Mouse (Mus musculus) fibroblast of lung, adult 2 months (primary cell): ENCODE measurements around the gene Spred1.
A peak's percentile ranks its signal among the peaks of the same experiment; 100 is the strongest.
"Not testable (repeated sequence)": the region's sequence is repeated elsewhere in the genome, so short reads cannot be mapped to it uniquely, and the experiment has no call there.

Source experiments
- DNase-seq: peaks from one replicate; pipeline ENCODE4 v3.0.0-alpha.2; 2011; ENCODE audit warnings: low read depth

The Spred1 gene

DNA sequence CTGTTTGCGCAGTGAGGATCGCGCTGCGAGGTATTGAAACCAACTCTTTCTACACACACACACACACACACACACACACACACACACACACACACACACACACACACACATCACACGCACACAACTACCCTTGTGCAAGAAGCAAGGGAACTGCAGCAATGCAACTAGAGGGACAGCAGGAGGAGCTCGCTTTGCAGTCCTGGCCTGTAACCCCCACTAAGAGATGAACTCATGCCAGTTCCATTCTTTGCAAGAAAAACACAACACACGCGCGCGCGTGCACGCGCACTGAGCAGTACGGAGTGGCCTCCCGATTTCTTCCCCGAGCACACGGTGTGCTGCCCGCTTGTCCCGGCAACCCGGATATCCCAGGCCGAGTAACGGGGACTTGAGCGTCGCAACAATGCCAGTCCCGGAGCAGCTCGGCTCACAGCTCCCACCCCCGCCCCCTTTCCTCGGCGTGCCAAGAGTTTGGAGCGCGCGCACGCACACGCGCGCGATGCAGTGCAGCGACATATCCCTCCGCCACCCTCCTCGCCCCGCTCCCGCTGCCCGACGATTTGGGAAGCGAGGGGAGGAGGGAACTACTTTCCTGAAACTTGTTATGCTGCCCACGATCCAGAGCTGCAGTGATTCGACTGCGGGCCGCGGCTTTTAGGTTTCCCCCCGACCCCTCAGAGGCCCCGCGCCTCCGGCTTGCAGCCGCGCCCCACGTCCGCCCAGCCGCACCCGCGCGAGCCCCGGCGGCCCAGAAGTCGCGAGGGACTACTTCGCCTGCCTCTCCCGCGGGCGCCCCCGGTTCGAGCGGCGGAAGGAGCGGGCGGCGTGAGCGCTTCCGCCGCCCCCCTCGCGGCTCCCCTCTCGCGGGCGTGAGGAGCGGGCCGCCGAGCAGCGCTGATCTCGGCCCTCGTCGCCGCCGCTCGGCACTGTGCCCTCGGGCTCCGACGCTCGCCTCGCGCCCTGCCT is 645 bp upstream of the Spred1 start:
- peak; percentile 81 for DNase-seq

DNA sequence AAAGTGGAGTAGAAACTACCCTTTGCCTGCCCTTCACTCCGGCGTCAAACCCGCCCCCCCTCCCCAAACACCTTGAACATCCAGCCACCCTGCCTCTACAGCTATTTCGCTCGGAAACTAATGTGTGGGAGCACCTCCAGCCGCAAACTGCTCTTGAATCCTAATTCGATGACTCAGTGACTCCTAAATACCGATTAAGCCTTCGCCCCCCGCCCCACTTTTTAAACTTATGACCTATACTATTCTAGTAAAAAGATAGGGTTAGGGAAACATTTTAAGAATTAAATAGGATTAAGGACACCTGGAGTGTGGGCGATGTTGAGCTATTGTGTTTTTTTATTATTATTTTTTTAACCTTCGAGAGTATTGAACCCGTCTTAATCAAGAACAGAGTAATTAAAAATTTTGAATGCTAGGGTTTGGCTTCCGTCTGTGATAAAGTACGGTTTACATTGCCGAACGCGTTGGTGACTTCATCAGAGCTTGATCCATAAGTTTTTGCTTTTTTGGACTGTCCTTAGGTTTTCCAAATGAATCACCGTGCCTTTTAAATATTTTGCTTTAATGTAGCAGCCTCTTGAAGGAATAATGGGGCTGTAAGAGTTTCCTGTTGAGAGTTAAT is 921 bp downstream of the Spred1 start:
- no peak for DNase-seq

DNA sequence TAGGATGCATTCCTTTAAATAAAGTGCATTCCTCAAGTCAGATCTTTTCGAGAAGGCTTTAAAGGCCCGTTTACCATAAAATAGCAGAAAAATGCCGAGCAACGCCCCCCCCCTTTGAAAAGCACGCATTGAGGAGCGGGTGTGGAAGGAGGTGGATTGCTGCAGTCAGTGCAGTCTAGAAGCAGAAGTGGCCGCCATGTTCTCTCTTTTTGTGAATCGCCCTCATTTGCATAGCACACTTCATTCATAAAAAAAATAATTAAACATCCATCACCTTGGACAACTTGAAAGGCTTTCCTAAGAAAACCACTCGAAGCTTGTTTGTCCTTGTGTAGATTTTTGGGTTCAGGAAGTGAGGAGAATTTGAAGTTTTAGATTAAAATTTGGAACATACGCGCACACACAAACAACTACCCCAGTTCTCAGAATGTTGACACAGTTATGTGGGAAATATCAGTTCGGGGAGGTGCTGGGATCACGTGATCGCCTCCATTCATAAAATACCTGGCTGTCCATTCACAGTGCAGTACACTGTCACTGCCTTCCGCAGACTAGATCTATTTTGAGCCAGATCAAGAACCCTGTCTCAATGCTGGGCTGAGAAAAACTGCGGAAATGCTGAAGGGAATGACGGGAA is 1.6 kb downstream of the Spred1 start:
- peak; percentile 69 for DNase-seq

DNA sequence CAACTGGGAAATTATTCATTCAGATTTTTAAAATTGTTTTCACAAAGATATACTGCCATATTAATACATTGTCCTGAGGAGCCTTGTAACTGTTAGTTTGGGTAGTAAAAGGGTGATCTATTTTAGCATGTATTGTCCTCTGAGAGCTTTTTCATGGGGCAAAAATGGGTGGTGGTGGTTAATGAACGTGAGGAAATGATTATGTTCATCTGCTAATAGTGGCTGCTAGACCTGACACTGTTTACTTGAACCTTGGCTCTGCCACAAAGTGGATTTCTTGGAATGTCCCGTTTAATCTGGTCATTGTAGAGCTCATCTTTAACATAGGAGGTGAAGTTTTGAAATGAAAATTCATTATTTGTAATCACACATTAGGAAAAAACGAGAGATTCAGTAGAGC is 2.5 kb downstream of the Spred1 start:
- DNase-seq, result no peak

DNA sequence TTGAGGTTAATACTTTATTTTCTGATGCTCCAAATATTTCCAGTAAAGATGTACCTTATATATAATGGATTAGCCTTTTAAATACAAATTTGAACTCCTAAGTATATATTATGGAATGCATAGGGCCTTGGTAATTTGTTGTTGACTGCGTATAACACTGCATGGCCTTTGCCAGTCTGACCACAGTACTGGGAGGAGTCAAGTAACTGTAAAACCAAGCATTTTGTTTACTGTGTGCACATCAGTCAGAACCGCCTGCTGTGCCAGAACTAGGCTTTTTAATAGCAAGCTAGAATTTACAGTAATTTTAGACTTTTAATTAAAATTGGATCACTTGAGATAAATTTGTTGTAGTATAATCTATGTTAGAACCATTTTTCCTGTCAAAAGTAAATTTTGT is 3.7 kb downstream of the Spred1 start:
- DNase-seq, result no peak

DNA sequence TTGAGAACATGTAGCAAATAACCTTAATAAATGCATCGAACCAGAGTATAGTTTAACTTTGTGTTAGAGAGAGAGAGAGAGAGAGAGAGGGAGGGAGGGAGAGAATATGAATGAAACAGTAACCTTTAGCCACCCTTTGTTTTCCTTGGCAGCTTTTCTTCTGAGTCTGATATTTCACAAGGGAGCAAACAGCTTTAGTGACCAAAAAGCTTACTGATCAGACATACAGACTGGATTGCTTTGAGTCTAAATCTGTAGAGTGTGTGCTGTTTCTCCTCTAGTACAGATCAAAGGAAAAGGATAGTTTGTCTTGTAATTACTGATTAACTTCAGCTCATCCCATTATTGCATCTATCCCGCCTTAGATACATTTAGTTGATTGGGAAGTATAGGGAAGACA is 8.0 kb downstream of the Spred1 start:
- DNase-seq, result no peak

DNA sequence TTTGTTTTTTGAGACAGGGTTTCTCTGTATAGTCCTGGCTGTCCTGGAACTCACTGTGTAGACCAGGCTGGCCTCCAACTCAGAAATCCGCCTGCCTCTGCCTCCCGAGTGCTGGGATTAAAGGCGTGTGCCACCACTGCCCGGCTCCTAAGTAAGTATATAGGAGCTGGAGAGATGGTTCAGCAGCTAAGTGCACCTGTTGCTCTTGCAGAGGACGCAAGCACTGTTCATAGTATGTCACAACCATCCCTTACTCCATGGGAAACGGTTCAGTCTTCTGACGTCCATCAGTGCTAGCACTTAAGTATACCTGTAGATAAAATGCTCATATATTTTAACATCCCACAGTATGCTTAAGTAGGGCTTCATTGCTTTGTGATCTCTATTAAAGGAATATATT is 9.9 kb downstream of the Spred1 start:
- not testable (repeated sequence) for DNase-seq

DNA sequence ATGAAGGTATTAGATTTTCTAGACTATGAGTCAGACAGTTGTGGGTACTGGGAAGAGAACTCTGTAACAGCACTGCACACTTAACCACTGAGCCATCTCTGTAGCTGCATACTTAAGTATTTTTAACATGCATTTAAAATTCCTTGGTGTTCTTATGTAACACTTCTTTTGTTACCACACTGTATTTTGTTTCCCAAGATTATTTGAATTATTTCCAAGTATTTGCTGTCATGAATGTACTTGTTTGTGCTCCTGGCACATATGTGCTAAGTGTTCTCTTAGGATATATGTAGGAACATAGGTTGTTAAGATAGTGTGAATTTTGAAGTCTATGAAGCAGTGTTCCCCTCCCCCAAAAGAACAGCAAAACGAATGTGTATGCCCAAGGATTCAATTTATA is 10.7 kb downstream of the Spred1 start:
- no peak for DNase-seq

DNA sequence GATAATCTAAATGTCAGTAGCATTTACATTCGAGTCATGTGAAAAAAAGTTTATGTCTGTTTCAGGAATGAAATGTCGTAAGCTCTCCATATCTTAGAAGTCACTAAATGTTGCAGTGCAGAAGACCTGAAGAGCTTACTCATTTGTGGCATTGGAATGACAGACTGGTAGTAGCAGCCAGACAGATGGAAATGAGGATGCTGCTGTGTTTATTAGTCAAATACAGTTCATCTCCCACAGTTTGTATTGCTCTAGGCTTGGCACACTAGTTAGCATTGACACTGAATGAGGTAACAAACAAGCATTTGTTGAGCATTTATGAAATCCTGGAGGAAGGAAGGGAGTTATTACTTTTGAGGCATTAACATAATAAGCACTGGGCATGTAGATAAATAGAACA is 12.4 kb downstream of the Spred1 start:
- no peak for DNase-seq

DNA sequence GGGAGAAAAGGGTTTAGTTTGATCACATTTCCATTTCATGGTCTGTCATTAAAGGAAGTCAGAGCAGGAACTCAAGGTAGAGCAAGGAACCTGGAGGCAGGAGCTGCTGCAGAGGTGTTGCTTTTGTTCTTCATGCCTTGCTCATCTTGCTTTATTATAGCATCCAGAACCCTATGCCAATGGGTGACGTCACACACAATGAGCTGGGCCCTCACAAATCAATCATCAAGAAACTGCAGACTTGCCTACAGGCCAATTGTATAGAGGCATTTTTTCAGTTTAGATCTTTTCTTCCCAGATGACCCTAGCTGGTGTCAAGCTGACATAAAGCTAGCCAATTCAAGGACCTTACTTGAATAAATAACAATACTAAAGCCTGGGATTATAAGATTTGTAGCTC is 16.6 kb downstream of the Spred1 start:
- DNase-seq, result no peak

DNA sequence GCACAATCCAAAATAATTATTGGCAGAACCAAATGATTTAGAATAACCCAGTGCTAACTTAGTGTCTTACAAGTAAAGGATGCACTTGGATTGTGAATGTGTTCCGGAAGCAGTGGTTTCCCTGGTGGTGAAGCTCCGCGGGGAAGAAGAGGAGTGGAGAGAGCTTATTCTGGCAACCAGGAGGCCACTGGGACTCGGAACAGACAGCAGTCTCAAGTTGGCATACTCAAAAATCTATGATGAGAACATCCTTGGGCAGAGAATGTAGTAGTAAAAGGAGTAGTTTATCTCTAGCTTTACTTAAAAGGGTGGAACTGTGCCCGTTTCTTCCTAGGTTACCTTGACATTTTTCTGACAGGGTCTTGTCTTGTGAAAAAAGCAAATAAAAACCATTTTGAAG is 17.8 kb downstream of the Spred1 start:
- no peak for DNase-seq

DNA sequence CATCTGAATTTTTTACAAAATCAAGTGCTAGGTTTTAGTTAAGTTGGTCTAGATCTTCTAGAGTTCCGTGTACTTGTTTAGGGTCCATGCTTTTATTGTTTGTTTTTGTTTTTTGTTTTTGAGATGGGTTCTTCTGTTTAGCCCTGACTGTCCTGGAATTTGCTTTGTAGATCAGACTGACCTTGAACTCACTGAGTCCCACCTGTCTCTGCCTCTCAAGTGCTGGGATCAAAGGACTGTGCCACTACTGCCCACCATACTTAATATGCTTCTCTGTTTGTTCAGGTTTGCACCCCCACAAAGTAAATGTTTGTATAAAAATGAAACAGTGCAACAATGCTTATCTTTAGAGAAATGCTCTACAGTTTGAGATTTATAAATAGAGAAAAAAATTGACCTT is 18.8 kb downstream of the Spred1 start:
- DNase-seq, result no peak

DNA sequence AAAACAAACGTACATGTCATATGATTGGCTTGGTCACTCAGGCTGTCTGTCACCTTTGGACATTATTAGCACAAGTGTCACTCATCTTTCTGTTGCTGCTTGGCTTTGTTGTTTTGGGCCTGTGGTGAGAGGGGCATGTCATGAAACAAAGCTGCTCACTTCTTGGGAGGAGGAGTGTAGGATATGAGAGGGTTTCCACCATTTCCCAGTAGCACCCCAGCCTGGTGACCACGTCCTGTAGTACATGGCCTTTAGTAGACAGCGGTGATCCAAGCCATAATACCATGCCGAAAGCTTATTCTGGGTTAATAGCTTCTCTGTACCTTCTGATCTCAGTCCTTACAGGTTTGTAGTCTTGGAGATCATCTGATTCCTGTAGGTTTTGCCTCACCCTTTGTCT is 21.9 kb downstream of the Spred1 start:
- no peak for DNase-seq

DNA sequence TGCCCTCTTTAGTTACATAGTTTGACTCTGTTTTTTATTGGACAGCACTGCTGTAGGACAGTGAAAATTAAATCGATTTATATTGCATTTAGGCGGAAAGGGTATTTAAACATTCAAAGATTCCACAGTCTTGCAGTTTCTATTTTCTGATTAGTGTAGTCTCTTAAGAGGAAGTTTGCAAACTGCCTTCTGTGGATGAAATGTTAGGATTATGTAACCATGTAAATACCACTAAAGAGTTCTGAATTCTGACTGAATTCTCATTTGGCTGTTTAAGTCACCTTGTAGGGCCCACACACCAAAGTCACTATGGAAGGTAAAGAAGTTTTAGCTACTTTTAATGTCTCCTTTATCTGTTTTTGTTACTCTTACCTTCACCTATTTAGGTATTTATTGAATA is 24.9 kb downstream of the Spred1 start:
- DNase-seq, result no peak

DNA sequence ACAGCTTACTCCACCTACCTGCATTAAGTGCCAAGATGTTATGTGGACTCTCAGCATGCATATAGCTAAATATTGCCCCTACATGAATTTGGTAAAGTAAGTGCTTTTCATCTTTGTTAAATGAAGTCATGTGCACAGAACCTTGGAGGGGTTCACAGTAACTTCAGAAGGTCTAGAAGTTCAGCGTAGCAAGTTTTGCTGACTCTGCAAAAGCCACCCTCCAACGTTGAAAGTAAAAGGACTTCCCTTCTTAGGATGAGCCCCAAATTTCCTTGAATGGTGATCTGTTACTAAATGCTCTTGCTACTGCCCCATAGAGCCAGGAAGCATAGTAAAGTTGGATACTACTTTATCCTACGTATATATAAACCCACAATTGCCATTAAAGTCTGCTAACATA is 25.4 kb downstream of the Spred1 start:
- DNase-seq, result no peak

DNA sequence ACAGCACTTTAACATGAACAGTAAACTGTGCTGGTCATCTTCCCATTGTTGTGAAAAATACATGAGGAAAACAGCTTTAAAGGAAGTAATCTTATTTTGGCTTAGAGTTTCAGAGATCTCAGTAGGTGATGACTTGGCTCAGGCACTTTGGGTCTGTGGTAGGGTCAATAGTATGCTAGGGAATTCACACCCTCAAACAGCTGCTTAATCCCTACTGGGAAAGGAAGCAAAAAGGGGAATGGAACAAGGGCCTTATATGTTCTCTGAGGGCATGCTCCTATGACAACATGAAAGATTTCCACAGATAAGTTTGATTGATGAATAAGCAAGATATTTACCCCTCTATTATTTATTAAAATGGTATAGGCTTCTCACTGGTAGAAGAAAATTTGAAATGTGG is 31.0 kb downstream of the Spred1 start:
- no peak for DNase-seq

DNA sequence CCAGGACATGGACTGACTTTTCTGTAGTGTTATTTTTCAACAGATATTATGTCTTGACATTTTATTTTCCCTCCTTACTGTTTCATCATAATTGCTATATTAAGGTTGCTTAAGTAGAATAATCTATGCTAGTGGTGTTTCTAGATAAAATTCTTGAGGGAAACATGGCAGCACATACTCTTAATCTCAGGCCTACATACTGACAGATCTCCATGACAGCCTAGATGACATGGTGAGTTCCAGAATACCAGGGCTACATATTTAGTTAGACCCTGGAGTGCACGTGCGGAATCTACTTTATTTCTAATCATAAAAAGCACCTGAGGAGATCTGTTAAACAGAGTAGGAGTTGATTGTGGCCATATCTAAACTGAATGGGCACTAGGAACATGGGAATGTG is 47.2 kb downstream of the Spred1 start:
- DNase-seq, result no peak

DNA sequence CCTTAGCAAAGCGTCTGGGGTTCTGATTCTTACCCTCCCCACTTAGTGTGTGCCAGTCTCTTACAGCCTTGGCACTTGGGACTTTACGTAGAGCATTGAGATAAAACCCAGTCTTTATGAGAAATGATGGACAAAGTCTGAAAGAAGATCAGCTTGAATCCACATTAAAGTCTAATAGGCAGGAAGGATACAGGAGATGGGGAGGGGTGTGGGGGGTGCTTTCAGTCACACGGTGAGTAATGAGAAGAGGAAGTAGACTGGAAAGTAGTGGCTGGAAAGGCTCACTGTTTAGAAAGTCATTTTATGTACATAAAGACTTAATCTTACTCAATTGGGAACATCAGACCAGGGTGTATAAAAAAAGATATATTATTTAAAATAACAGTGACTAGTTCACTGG is 47.9 kb downstream of the Spred1 start:
- DNase-seq, result no peak

DNA sequence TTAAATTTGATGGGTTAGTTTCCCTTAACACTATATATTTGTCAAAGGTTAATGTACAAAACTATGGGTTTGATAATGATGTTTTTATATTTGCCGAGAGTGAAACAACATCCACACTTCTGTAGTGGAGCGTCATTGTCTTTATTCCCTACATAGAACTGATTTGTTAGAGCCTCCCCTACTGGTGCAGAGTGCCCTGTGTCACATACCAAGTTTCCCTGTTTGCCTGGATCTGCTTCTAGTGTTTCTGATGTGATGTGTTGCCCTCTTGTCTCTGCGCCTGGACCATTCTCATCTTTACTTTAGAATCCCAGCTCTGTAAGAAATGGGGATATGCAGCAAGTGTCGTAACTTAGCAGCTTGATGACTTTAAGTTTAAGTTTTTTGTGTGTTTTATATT is 51.8 kb downstream of the Spred1 start:
- no peak for DNase-seq

DNA sequence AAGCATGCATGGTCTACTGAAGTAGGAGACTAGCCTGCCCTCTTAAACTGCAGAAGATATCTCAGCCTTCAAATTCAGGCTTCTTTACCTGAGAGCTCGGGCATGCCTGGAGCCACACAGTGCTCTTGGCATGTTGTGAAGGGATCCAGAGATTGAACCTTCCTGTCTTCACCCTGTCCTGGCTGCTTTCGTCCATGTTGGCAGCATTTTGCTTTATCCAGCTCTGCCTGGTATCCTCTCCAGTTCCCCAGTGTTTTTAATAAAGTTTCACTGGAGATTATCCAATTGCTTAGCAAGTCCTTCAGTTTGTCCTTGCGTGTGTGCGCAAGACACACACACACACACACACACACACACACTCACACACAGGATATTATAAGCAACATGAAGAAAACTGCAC is 54.9 kb downstream of the Spred1 start:
- DNase-seq, result no peak

DNA sequence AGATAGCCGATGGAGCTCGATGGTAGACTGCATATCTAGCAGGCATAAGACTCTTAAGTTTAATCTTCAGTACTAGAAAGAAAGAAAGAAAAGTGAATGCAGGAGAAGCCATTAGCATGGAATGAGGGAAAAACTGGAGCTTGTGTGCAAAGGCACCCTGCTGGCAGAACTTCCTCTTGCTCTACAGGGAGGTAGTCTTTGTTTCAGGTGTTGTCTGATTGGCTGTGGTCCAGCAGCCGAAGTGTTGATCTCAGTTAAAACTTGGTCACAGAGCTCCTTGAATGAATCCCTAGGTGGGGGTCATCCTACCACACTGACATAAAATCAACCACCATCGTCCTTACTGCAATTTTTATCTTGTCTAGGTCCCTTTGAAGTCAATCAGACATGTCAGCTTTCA is 55.8 kb downstream of the Spred1 start:
- no peak for DNase-seq

DNA sequence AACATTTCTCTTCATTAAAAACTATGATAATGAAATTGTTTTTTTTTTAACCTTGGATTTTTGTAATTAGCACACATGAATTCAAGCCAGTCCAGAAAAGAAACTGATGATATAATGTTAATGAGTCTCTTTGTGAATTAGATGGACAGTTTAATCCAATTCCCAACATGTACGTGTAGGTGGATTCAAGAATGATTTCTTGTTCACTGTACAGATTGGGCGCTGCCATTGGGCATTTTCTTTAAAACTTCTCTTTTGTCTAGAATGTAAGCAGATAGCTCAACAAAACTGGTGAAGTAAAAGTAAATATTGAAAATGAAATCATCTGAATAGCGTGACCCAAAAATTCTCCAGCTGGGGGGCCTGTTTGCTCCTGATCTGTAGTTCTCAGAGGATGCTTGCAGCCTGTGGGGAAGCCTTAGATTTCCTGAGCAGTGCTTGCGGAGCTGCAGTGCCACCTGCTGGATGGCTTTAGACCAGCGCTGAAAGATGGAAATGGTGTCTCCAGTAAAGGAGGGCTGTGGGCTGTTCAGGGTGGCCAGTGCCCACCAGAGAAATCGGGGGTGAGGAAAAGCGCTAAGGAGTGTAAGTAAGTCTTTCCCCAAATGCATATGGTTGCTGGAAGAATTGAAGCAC is 59.2 kb downstream of the Spred1 start:
- DNase-seq, result peak; percentile 46

DNA sequence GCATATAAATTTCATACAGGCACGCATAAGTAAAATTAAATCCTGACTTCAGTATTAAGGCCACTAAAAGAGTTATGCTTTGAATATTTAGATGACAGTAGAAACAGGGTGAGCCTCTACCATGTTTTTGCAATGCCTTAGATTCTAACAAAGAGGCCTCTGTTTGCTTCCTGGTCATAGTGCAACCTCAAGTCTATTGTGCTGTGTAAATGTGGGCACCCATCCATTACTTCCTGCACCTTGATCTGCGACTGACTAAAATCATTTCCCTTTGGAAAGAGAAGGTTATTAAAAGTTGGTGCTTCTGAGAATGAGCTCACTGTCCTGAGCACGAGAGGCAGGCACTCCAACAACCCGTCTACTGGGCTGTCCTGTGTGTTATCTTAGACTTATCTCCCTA is 64.4 kb downstream of the Spred1 start:
- no peak for DNase-seq
